Mouse (Mus musculus) embryo, embryonic 10 days (tissue): Measurements from ENCODE around the gene Rbfox1.
A peak's percentile ranks its signal among the peaks of the same experiment; 100 is the strongest.

ENCODE experiments used
- DNase-seq: peaks from one replicate; pipeline ENCODE4 v3.0.0-alpha.2; 2015; ENCODE audit warnings: low spot score

The Rbfox1 gene

GRCm38 (mm10) chr16:5992045-5993011 is 107.2 kb downstream of the Rbfox1 start:
- peak; percentile 21 for DNase-seq

GRCm38 (mm10) chr16:5997136-5997535 is 112.0 kb downstream of the Rbfox1 start:
- no peak for DNase-seq

GRCm38 (mm10) chr16:5997651-5998050 is 112.5 kb downstream of the Rbfox1 start:
- DNase-seq, result no peak

- DNase-seq, result no peak
Observed at GRCm38 (mm10) chr16:6000016-6000415, 114.9 kb downstream of the Rbfox1 start.

- DNase-seq, result no peak
Observed at GRCm38 (mm10) chr16:6006996-6007395, 121.8 kb downstream of the Rbfox1 start.

- DNase-seq, result no peak
Observed at GRCm38 (mm10) chr16:6012853-6013252, 127.7 kb downstream of the Rbfox1 start.

- DNase-seq, result peak; percentile 76
Observed at GRCm38 (mm10) chr16:6018639-6019038, 133.5 kb downstream of the Rbfox1 start.

GRCm38 (mm10) chr16:6019361-6019760 is 134.2 kb downstream of the Rbfox1 start:
- DNase-seq, result peak; percentile 9

GRCm38 (mm10) chr16:6031280-6031679 is 146.1 kb downstream of the Rbfox1 start:
- DNase-seq, result no peak

- no peak for DNase-seq
Observed at GRCm38 (mm10) chr16:6032563-6032962, 147.4 kb downstream of the Rbfox1 start.

- no peak for DNase-seq
Observed at GRCm38 (mm10) chr16:6034876-6035275, 149.7 kb downstream of the Rbfox1 start.

GRCm38 (mm10) chr16:6037009-6037408 is 151.9 kb downstream of the Rbfox1 start:
- no peak for DNase-seq

GRCm38 (mm10) chr16:6042766-6043165 is 157.6 kb downstream of the Rbfox1 start:
- no peak for DNase-seq

- DNase-seq, result no peak
Observed at GRCm38 (mm10) chr16:6048601-6049000, 163.4 kb downstream of the Rbfox1 start.

- no peak for DNase-seq
Observed at GRCm38 (mm10) chr16:6062495-6062894, 177.3 kb downstream of the Rbfox1 start.

GRCm38 (mm10) chr16:6065481-6065880 is 180.3 kb downstream of the Rbfox1 start:
- no peak for DNase-seq

- no peak for DNase-seq
Observed at GRCm38 (mm10) chr16:6075442-6076050, 190.4 kb downstream of the Rbfox1 start.

- no peak for DNase-seq
Observed at GRCm38 (mm10) chr16:6079017-6079416, 193.9 kb downstream of the Rbfox1 start.

GRCm38 (mm10) chr16:6084701-6085365 is 199.7 kb downstream of the Rbfox1 start:
- no peak for DNase-seq

- DNase-seq, result peak; percentile 14
Observed at GRCm38 (mm10) chr16:6086200-6086599, 201.0 kb downstream of the Rbfox1 start.

GRCm38 (mm10) chr16:6091326-6092123 is 206.4 kb downstream of the Rbfox1 start:
- DNase-seq, result no peak
